Mouse (Mus musculus): ENCODE measurements around the gene Mid1. TPM values are rescaled to one million over a fixed set of nuclear protein-coding genes. Genes with fewer than 3 reads are reported as not detected.
"Not testable (repeated sequence)": the region's sequence is repeated elsewhere in the genome, so short reads cannot be mapped to it uniquely, and the experiment has no call there.

The Mid1 gene
- total RNA-seq, 1 experiment = 201 TPM

DNA sequence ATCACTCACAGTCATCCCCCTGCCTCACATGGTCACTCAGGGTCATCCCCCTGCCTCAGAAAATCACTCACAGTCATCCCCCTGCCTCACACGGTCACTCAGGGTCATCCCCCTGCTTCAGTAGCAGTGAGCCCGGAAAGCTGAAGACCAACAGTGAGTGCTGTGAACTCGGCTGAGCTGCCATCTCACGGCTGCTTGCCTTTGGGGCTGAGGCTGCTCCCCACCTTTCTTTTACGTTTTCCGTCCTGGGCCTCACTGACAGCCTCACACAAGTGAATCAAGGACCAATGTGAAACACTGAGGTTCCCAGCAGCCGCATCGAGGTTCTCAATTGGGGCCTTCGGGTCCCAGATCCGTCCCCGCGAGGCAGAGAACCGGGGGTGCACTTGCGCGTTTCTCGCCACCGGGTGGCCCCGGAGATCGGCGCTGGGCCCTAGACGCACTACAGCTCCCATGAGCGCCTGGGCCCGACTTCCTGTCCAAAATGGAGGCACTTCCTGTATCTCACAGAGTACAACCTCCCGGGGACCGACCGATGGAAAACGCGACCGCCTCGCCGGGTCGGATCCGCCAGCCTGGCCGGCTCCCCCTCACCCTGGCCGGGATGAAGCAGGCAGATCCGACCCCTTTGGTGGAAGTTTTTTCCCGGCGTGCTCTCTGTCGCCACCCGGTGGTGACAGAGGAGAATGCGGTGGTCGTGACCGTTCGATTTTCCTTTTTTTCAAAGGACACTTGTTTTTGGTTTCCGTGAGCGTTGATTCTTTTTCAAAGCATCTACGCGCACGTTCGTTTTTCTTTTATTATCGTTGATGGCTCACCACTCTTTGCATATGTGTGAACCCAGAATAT lies 301.7 kb downstream of the Mid1 start:
- H3K4me1 ChIP-seq (ENCODE audit: control insufficient read depth in 2 of 2, insufficient read depth in 2 of 2, low read length in 2 of 2, poor library complexity in 1 of 2); in situ Hi-C loops (cut with MboI; ENCODE audit: low sequenced_read_pairs in 2 of 2, unreplicated experiment in 2 of 2): not testable (repeated sequence)
- peaks cover 58% of the 10 kb centered on the region for H3K9me3 ChIP-seq (ENCODE audit: control insufficient read depth, insufficient read depth, low read depth, low read length)
- H3K9ac ChIP-seq (ENCODE audit: insufficient read depth, low read depth, low read length, poor library complexity, severe bottlenecking) = peak overlapping the region; percentile 4; the same call in 1 of the 2 replicates
- peaks cover 81% of the 10 kb centered on the region for H3K36me3 ChIP-seq (ENCODE audit: control insufficient read depth, insufficient read depth, low read length, poor library complexity, severe bottlenecking)
- peak overlapping the region; percentile 8; the same call in 1 of the 2 replicates for H3K27ac ChIP-seq (ENCODE audit: insufficient read depth, low read depth, low read length, poor library complexity, severe bottlenecking)
- DNase-seq (ENCODE audit: low read depth, low spot score) = peak; percentile 89
- peak overlapping the region; percentile 1 to 29; a peak in 3 of 4 replicates for H3K4me3 ChIP-seq (ENCODE audit: insufficient read depth in 1 of 2, low read depth in 1 of 2, low read length in 2 of 2, poor library complexity in 1 of 2, severe bottlenecking in 1 of 2)

DNA sequence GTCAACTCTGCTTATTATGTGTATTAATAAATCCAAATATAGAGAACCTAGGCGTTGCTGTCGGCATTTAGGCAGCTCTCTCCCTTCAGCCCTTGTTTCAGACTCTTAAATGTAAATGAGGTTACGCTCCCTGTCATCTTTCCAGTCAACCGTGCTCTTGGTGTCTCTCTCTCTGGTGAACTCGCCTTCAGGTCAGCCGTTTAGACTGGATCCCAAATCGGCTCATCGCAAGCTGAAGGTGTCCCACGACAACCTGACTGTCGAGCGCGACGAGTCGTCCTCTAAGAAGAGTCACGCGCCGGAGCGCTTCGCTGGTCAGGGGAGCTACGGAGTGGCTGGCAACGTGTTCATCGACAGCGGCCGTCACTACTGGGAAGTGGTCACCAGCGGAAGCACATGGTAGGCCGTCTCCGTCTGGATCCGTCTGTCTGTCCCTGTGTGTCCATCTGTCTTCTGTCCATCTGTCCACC lies 302.4 kb downstream of the Mid1 start:
- H3K4me1 ChIP-seq (ENCODE audit: control insufficient read depth in 2 of 2, insufficient read depth in 2 of 2, low read length in 2 of 2, poor library complexity in 1 of 2); H3K4me3 ChIP-seq (ENCODE audit: insufficient read depth in 1 of 2, low read depth in 1 of 2, low read length in 2 of 2, poor library complexity in 1 of 2, severe bottlenecking in 1 of 2); H3K9ac ChIP-seq (ENCODE audit: insufficient read depth, low read depth, low read length, poor library complexity, severe bottlenecking); in situ Hi-C loops (cut with MboI; ENCODE audit: low sequenced_read_pairs in 2 of 2, unreplicated experiment in 2 of 2): not testable (repeated sequence)
- Histone ChIP-seq H3K9me3 (ENCODE audit: control insufficient read depth, insufficient read depth, low read depth, low read length) (peaks cover 58% of the 10 kb centered on the region), H3K27ac (ENCODE audit: insufficient read depth, low read depth, low read length, poor library complexity, severe bottlenecking) (peak overlapping the region; percentile 1; the same call in 1 of the 2 replicates), H3K36me3 (ENCODE audit: control insufficient read depth, insufficient read depth, low read length, poor library complexity, severe bottlenecking) (peaks cover 80% of the 10 kb centered on the region)
- DNase-seq (ENCODE audit: low read depth, low spot score) = peak; percentile 75

DNA sequence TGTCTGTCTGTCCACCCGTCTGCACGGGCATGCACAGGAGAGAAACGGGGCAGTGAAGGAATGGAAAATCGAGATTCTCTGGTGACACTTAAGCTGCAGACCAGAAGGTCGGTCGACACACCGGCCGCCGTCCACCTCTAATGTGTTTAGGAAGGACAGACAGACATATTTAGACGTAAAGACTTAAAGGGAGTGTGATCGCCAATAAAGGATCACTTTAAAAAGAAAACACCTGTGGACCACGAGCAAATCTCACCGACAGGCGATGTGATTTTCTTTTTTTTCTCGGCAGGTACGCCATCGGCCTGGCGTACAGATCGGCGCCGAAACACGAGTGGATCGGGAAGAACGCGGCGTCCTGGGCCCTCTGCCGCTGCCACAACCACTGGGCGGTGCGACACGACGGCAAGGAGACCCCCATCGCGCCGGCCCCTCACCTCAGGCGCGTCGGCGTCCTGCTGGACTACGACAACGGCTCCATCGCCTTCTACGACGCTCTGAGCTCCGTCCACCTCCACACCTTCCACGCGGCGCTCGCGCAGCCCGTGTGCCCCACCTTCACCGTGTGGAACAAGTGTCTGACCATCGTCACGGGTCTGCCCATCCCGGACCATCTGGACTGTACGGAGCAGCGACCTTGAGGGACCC lies 303.7 kb downstream of the Mid1 start:
- H3K4me1 ChIP-seq (ENCODE audit: control insufficient read depth in 2 of 2, insufficient read depth in 2 of 2, low read length in 2 of 2, poor library complexity in 1 of 2); H3K9ac ChIP-seq (ENCODE audit: insufficient read depth, low read depth, low read length, poor library complexity, severe bottlenecking); in situ Hi-C loops (cut with MboI; ENCODE audit: low sequenced_read_pairs in 2 of 2, unreplicated experiment in 2 of 2); H3K4me3 ChIP-seq (ENCODE audit: insufficient read depth in 1 of 2, low read depth in 1 of 2, low read length in 2 of 2, poor library complexity in 1 of 2, severe bottlenecking in 1 of 2): not testable (repeated sequence)
- Histone ChIP-seq H3K36me3 (ENCODE audit: control insufficient read depth, insufficient read depth, low read length, poor library complexity, severe bottlenecking) (peaks cover 74% of the 10 kb centered on the region), H3K27ac (ENCODE audit: insufficient read depth, low read depth, low read length, poor library complexity, severe bottlenecking) (peak overlapping the region; percentile 6; the same call in 1 of the 2 replicates), H3K9me3 (ENCODE audit: control insufficient read depth, insufficient read depth, low read depth, low read length) (peaks cover 54% of the 10 kb centered on the region)
- peak; percentile 74 for DNase-seq (ENCODE audit: low read depth, low spot score)

DNA sequence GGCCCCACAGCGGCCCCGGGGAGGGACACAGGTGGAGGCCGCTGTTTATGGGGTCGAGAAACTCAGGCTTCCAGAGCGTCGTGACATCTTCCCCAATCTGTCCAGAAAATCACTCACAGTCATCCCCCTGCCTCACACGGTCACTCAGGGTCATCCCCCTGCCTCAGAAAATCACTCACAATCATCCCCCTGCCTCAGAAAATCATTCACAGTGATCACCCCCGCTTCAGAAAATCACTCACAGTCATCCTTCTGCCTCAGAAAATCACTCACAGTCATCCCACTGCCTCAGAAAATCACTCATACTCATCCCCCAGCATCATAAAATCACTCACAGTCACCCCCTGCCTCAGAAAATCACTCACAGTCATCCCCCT lies 304.2 kb downstream of the Mid1 start:
- in situ Hi-C loops (cut with MboI; ENCODE audit: low sequenced_read_pairs in 2 of 2, unreplicated experiment in 2 of 2); H3K4me3 ChIP-seq (ENCODE audit: insufficient read depth in 1 of 2, low read depth in 1 of 2, low read length in 2 of 2, poor library complexity in 1 of 2, severe bottlenecking in 1 of 2); H3K9ac ChIP-seq (ENCODE audit: insufficient read depth, low read depth, low read length, poor library complexity, severe bottlenecking): not testable (repeated sequence)
- Histone ChIP-seq H3K4me1 (ENCODE audit: control insufficient read depth in 2 of 2, insufficient read depth in 2 of 2, low read length in 2 of 2, poor library complexity in 1 of 2) (peaks cover 0 to 11% of the 10 kb centered on the region in 2 experiments; a peak in 1 of 4 replicates), H3K9me3 (ENCODE audit: control insufficient read depth, insufficient read depth, low read depth, low read length) (peaks cover 49% of the 10 kb centered on the region), H3K36me3 (ENCODE audit: control insufficient read depth, insufficient read depth, low read length, poor library complexity, severe bottlenecking) (peaks cover 72% of the 10 kb centered on the region), H3K27ac (ENCODE audit: insufficient read depth, low read depth, low read length, poor library complexity, severe bottlenecking) (peak overlapping the region; percentile 6; the same call in 1 of the 2 replicates)
- DNase-seq (ENCODE audit: low read depth, low spot score) = peak; percentile 58

DNA sequence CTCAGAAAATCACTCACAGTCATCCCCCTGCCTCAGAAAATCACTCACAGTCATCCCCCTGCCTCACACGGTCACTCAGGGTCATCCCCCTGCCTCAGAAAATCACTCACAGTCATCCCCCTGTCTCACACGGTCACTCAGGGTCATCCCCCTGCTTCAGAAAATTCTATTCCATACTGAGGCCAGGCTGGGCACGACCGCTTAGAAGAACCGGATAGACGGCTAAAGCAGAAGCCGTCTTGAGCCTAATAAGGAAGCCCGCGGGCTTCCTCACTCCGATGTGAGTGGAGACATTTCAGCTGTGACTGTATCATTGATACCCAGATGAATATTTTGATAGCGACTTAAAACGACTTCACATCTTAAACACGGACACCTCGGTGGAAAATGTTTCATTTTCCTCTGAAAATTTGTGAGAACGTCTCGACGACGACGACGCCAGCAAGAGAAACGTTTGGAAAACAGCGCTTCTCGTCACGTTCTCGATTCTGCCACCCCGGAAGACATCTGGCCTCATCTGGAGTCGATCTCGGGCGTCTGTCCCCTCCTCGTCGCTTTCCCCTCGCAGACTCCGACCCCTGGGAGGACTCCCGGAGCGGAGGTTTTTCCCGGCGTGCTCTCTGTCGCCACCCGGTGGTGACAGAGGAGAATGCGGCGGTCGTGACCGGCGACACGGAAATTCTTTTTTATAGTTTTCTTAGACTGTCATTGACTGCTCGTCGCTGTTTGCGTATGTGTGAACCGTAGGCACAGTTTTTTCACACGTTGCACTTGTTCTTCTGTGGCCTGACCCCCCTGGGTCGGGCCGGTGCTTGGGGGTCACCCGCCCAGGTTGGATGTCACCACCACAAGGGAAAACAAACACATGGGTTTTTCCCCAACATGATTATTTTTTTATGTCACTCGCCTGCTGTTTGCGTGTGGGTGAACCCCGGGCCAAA lies 305.0 kb downstream of the Mid1 start:
- peaks cover 64% of the 10 kb centered on the region for H3K36me3 ChIP-seq (ENCODE audit: control insufficient read depth, insufficient read depth, low read length, poor library complexity, severe bottlenecking)
- H3K4me3 ChIP-seq (ENCODE audit: insufficient read depth in 1 of 2, low read depth in 1 of 2, low read length in 2 of 2, poor library complexity in 1 of 2, severe bottlenecking in 1 of 2); in situ Hi-C loops (cut with MboI; ENCODE audit: low sequenced_read_pairs in 2 of 2, unreplicated experiment in 2 of 2); H3K9ac ChIP-seq (ENCODE audit: insufficient read depth, low read depth, low read length, poor library complexity, severe bottlenecking): not testable (repeated sequence)
- peak overlapping the region; percentile 0; the same call in 1 of the 2 replicates for H3K27ac ChIP-seq (ENCODE audit: insufficient read depth, low read depth, low read length, poor library complexity, severe bottlenecking)
- H3K9me3 ChIP-seq (ENCODE audit: control insufficient read depth, insufficient read depth, low read depth, low read length) = peaks cover 44% of the 10 kb centered on the region
- H3K4me1 ChIP-seq (ENCODE audit: control insufficient read depth in 2 of 2, insufficient read depth in 2 of 2, low read length in 2 of 2, poor library complexity in 1 of 2) = peaks cover 0 to 11% of the 10 kb centered on the region in 2 experiments; a peak in 1 of 4 replicates
- peak; percentile 99 for DNase-seq (ENCODE audit: low read depth, low spot score)

DNA sequence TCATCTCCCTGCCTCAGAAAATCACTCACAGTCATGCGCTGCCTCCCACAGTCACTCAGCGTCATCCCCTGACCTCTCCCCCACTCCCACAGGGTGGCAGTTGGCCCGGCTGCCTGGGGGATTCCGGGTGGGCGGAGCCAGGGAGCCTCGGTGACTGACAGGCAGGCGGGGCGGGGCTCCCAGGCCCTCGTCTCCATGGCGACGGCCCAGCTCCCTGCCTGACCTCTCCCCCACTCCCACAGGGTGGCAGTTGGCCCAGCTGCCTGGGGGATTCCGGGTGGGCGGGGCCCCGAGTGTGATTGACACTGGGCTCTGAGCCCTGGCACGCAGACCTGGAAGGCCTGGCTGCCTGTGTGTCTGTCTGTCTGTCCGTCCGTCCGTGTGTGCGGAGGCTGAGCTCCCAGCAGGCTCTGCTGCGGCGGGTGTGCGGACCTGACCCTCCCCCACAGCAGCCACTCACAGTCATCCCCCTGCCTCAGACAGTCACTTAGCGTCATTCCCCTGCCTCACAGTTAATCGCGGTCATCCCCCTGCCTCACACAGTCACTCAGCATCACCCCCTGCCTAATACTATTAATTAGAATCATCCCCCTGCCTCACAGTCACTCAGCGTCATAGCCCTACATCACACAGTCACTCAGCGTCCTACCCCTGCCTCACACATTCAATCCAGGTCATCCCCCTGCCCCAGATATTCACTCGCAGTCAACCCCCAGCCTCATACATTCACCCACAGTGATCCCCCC lies 306.3 kb downstream of the Mid1 start:
- peak overlapping the region; percentile 32 for H3K27ac ChIP-seq (ENCODE audit: insufficient read depth, low read depth, low read length, poor library complexity, severe bottlenecking)
- in situ Hi-C loops (cut with MboI; ENCODE audit: low sequenced_read_pairs in 2 of 2, unreplicated experiment in 2 of 2) = not testable (repeated sequence)
- peaks cover 54% of the 10 kb centered on the region for H3K36me3 ChIP-seq (ENCODE audit: control insufficient read depth, insufficient read depth, low read length, poor library complexity, severe bottlenecking)
- peak overlapping the region; percentile 2 for H3K9ac ChIP-seq (ENCODE audit: insufficient read depth, low read depth, low read length, poor library complexity, severe bottlenecking)
- DNase-seq (ENCODE audit: low read depth, low spot score) = peak; percentile 100
- peaks cover 0 to 11% of the 10 kb centered on the region in 2 experiments; a peak in 1 of 4 replicates for H3K4me1 ChIP-seq (ENCODE audit: control insufficient read depth in 2 of 2, insufficient read depth in 2 of 2, low read length in 2 of 2, poor library complexity in 1 of 2)
- peaks cover 36% of the 10 kb centered on the region for H3K9me3 ChIP-seq (ENCODE audit: control insufficient read depth, insufficient read depth, low read depth, low read length)
- H3K4me3 ChIP-seq (ENCODE audit: insufficient read depth in 1 of 2, low read depth in 1 of 2, low read length in 2 of 2, poor library complexity in 1 of 2, severe bottlenecking in 1 of 2) = peak overlapping the region; percentile 1 to 6; a peak in 3 of 4 replicates
